Comparison of ENCODE assay signal across 8 mouse cellular contexts in the genomic region with DNA sequence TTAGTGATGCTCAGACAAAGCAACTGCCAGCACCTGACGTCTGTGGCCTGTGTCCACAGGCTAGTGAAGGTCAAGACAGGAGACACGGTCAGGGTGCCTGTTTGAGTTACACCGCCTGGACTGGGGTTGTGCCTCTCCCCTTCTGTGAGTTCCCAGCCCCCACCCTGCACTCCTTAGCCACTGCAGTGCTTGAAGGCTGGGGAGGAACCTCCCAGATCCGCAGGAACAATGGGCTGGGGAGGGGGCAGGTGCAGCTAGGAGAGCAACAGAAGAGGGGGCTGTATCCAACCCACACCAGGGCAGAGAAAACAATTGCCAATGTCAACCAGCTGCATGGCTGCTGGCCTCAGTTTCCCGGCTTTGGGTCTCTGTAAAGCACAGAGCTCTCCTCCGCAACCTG.
A peak's percentile ranks its signal among the peaks of the same experiment; 100 is the strongest.
DNase-seq lines count a peak whose midpoint lies in the region; ATAC-seq and TF ChIP-seq lines count a peak whose summit lies in the region.

No protein-coding gene starts in this region.

- no peaks in the 10 kb centered on the region for H3K36me3 ChIP-seq in kidney, embryonic 14.5 days (ENCODE audit: control insufficient read depth, insufficient read depth, low read length)
- H3K36me3 ChIP-seq in forebrain, postnatal 0 days (ENCODE audit: insufficient read depth), result no peaks in the 10 kb centered on the region
- H3K36me3 ChIP-seq in midbrain, embryonic 15.5 days (replicated peaks), result no peaks in the 10 kb centered on the region

- DNase-seq in kidney, adult 18-20 months, result no peak
- peak; percentile 53 for DNase-seq in brain, embryonic 14.5 days (ENCODE audit: low read depth)
- no peak for DNase-seq in forebrain, postnatal 0 days
- DNase-seq in left cerebral cortex, postnatal 36 days (ENCODE audit: low spot score in 2 of 2), result no peak
- no peak for DNase-seq in embryo, embryonic 10 days (ENCODE audit: low spot score)
- DNase-seq in adrenal gland, adult (ENCODE audit: inconsistent age in 2 of 2, low spot score in 1 of 2), result no peak

- no peaks in the 10 kb centered on the region for H3K9me3 ChIP-seq in kidney, embryonic 14.5 days (ENCODE audit: control insufficient read depth, low read length)
- H3K9me3 ChIP-seq in forebrain, postnatal 0 days (ENCODE audit: low read length), result no peaks in the 10 kb centered on the region
- no peaks in the 10 kb centered on the region for H3K9me3 ChIP-seq in midbrain, embryonic 15.5 days

- no peak overlapping the region for H3K9ac ChIP-seq in kidney, embryonic 14.5 days (ENCODE audit: low read depth, low read length)
- peak overlapping the region; percentile 81 for H3K9ac ChIP-seq in forebrain, postnatal 0 days
- H3K9ac ChIP-seq in midbrain, embryonic 15.5 days, result peak overlapping the region; percentile 68

- no peak for ATAC-seq in kidney, embryonic 14.5 days (ENCODE audit: low FRiP score, low TSS enrichment)
- ATAC-seq in forebrain, postnatal 0 days, result peak; percentile 47; the same call in 1 of the 2 replicates
- peak; percentile 40 for ATAC-seq in midbrain, embryonic 15.5 days (replicated peaks)

- 8% methylated on average over 6 of the region's 6 CpGs for WGBS in kidney, embryonic 14.5 days
- 12% methylated on average over 6 of the region's 6 CpGs for WGBS in forebrain, postnatal 0 days
- WGBS in midbrain, embryonic 15.5 days, result 8% methylated on average over 6 of the region's 6 CpGs

- no peak overlapping the region for H3K27ac ChIP-seq in kidney, embryonic 14.5 days (ENCODE audit: low read depth, low read length)
- H3K27ac ChIP-seq in forebrain, postnatal 0 days (ENCODE audit: low read depth, low read length), result peak overlapping the region; percentile 75
- peak overlapping the region; percentile 78 for H3K27ac ChIP-seq in midbrain, embryonic 15.5 days

- peaks cover 13% of the 10 kb centered on the region for H3K4me1 ChIP-seq in kidney, embryonic 14.5 days (ENCODE audit: control insufficient read depth, insufficient read depth, low read length)
- H3K4me1 ChIP-seq in forebrain, postnatal 0 days (ENCODE audit: insufficient read depth), result peaks cover 18% of the 10 kb centered on the region
- peaks cover 31% of the 10 kb centered on the region for H3K4me1 ChIP-seq in midbrain, embryonic 15.5 days

- no peaks in the 10 kb centered on the region for H3K27me3 ChIP-seq in kidney, embryonic 14.5 days (ENCODE audit: control insufficient read depth, insufficient read depth, low read length)
- H3K27me3 ChIP-seq in forebrain, postnatal 0 days (ENCODE audit: insufficient read depth, low read length), result no peaks in the 10 kb centered on the region
- no peaks in the 10 kb centered on the region for H3K27me3 ChIP-seq in midbrain, embryonic 15.5 days (replicated peaks)

- H3K4me2 ChIP-seq in kidney, embryonic 14.5 days (replicated peaks; ENCODE audit: low read depth, low read length), result peak overlapping the region; percentile 94
- H3K4me2 ChIP-seq in forebrain, postnatal 0 days (ENCODE audit: low read depth), result peak overlapping the region; percentile 79
- H3K4me2 ChIP-seq in midbrain, embryonic 15.5 days, result peak overlapping the region; percentile 86

- no peak for TF ChIP-seq POLR2A in brain, embryonic 14.5 days (IDR thresholded peaks at IDR 0.05; ENCODE audit: borderline replicate concordance, extremely low read depth, insufficient read depth, insufficient read length, poor library complexity, severe bottlenecking)

- intact Hi-C loops in left cerebral cortex, postnatal 36 days (cut with DNase I), result no loop called here

- TF ChIP-seq CTCF in brain, embryonic 14.5 days (IDR thresholded peaks at IDR 0.05; ENCODE audit: borderline replicate concordance, extremely low read depth, insufficient read depth, insufficient read length), result no peak
- no peak for TF ChIP-seq CTCF in forebrain, postnatal 0 days (IDR thresholded peaks at IDR 0.05; ENCODE audit: low read depth)

- peak overlapping the region; percentile 66 for H3K4me3 ChIP-seq in kidney, embryonic 14.5 days (ENCODE audit: low read length)
- H3K4me3 ChIP-seq in forebrain, postnatal 0 days (ENCODE audit: low read depth, low read length), result peak overlapping the region; percentile 66
- peak overlapping the region; percentile 72 for H3K4me3 ChIP-seq in midbrain, embryonic 15.5 days
